Mouse (Mus musculus) liver, postnatal 0 days (tissue): ENCODE data around the gene Fbxw9. TPM values are rescaled to one million over a fixed set of nuclear protein-coding genes. Genes with fewer than 3 reads are reported as not detected.

Experiments
- ATAC-seq: fragments of 200-750 bp; cut with Nextera tagmentation; 2 replicates; pipeline ENCODE4 v1.8.0; 2017; ENCODE audit warnings: mild to moderate bottlenecking, moderate library complexity
- DNase-seq: peaks from one replicate; pipeline ENCODE4 v3.0.0-alpha.2; 2016
- H3K27ac ChIP-seq: fragments of 300-500 bp; sonication (generic); 2 replicates; pipeline ENCODE4 v1.5.1; 2014; ENCODE audit warnings: antibody characterized with exemption, moderate library complexity, mild to moderate bottlenecking, low read depth
- H3K27me3 ChIP-seq: fragments of 300-500 bp; sonication (generic); 2 replicates; pipeline ENCODE4 v1.6.1; 2014; ENCODE audit warnings: low read length, control low read depth, mixed read lengths; ENCODE audit not compliant: insufficient read depth
- H3K36me3 ChIP-seq: fragments of 300-500 bp; sonication (generic); replicated peaks from 2 replicates; pipeline ENCODE4 v1.6.1; 2014; ENCODE audit warnings: mild to moderate bottlenecking, control low read depth, low read length, moderate library complexity, mixed read lengths; ENCODE audit not compliant: insufficient read depth
- H3K4me1 ChIP-seq: fragments of 300-500 bp; sonication (generic); 2 replicates; pipeline ENCODE4 v1.6.1; 2014; ENCODE audit warnings: antibody characterized with exemption, mild to moderate bottlenecking, control low read depth; ENCODE audit not compliant: insufficient read depth
- H3K4me2 ChIP-seq: fragments of 300-500 bp; sonication (generic); 2 replicates; pipeline ENCODE4 v1.6.1; 2014; ENCODE audit warnings: low read depth, mild to moderate bottlenecking, low read length, moderate library complexity, mixed read lengths
- H3K4me3 ChIP-seq: fragments of 300-500 bp; sonication (generic); 2 replicates; pipeline ENCODE4 v1.5.1; 2014; ENCODE audit warnings: low read depth, low read length
- H3K9ac ChIP-seq: fragments of 300-500 bp; sonication (generic); replicated peaks from 2 replicates; pipeline ENCODE4 v1.6.1; 2014; ENCODE audit warnings: mild to moderate bottlenecking, moderate library complexity
- H3K9me3 ChIP-seq: fragments of 300-500 bp; sonication (generic); 2 replicates; pipeline ENCODE4 v1.6.1; 2016; ENCODE audit warnings: mild to moderate bottlenecking, control low read depth, low read length, mixed read lengths
- CTCF ChIP-seq: sonication (generic); IDR thresholded peaks from 2 replicates; pipeline ENCODE4 v1.5.1; 2016; ENCODE audit warnings: antibody characterized with exemption, low read depth
- EP300 ChIP-seq: IDR thresholded peaks from 2 replicates; pipeline ENCODE4 v1.6.1; 2016; ENCODE audit warnings: antibody characterized with exemption, low read depth, mild to moderate bottlenecking
- WGBS: fragments of 180-500 bp; shearing (Covaris S2); extraction: QIAGEN DNeasy Blood & Tissue Kit; methylation state at CpG from one replicate; pipeline ENCODE4 v1.1.7; 2014; ENCODE audit not compliant: insufficient replicate concordance; 5-methylcytosine and 5-hydroxymethylcytosine counted together
- polyA plus RNA-seq: library from polyadenylated mRNA; unstranded; fragments of >200 nt; fragmentation: Nextera tagmentation; extraction: Ambion mirVana; gene quantifications from 2 replicates; pipeline ENCODE4 v1.2.1, GENCODE M21; 2015

Fbxw9 gene
- polyA plus RNA-seq, 1 experiment from 2014 or later, result 14.4 TPM

DNA sequence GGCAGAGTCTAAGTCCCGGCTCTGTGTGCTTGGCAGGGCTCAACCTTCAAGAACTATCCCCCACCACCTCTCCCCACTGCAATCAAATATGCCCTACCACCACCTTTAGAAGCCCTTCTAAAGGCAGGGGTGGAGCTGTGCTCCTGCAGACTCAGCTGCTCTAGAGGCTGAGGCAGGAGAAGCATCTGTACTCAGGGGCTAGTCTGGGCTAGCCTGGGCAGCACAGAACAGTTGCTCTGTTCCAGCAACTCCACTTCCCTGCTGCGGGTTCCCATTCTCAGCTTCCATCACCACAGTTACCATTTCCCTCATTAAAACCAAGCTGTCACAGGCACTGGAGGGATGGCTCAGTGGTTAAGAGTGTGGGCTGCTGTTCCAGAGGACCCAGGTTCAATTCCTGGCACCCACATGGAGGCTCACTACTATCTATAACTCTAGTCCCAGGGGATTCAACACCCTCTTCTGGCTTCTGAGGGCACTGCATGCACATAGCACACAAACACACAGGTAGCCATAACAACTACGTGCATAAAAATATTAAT is 38.3 kb upstream of the Fbxw9 start:
- H3K9ac ChIP-seq, result no peak overlapping the region
- H3K4me1 ChIP-seq, result peaks cover 18% of the 10 kb centered on the region
- DNase-seq, result no peak
- H3K27ac ChIP-seq, result no peak overlapping the region
- no peaks in the 10 kb centered on the region for H3K27me3 ChIP-seq
- TF ChIP-seq EP300, result no peak
- 0 out of 2 replicates have a peak, but pooled peaks have one; percentile 15 for TF ChIP-seq CTCF
- peaks cover 33% of the 10 kb centered on the region for H3K36me3 ChIP-seq
- no peak for ATAC-seq
- H3K4me3 ChIP-seq, result no peak overlapping the region
- no peaks in the 10 kb centered on the region for H3K9me3 ChIP-seq
- WGBS, result 87% methylated on average over 3 of the region's 3 CpGs
- H3K4me2 ChIP-seq, result no peak overlapping the region

DNA sequence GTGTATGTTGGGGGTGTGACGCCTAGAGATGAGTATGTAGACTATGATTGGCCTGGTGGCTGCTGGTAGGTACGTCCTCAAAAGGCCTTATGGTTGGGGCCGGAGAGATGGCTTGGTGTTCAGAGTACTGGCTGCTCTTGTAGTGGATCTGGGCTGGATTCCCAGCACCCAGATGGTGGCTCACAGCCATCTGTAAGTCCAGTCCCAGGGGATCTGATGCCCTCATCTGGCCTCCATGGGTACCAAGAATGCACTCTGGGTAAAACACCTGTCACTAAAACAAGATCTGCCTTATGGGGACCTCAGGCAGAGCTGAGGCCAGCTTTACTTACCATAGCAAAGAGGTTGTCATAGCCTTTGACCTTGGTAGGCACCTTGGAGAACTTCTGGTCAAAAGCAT is 36.0 kb upstream of the Fbxw9 start:
- no peak overlapping the region for H3K4me3 ChIP-seq
- ATAC-seq (no peak), DNase-seq (no peak)
- WGBS, result 96% methylated on average over 3 of the region's 3 CpGs
- H3K36me3 ChIP-seq, result peaks cover 23% of the 10 kb centered on the region
- no peak for TF ChIP-seq EP300
- TF ChIP-seq CTCF, result no peak
- peaks cover 28% of the 10 kb centered on the region for H3K4me1 ChIP-seq
- H3K27me3 ChIP-seq, result no peaks in the 10 kb centered on the region
- H3K4me2 ChIP-seq, result peak overlapping the region; percentile 91; the same call in 1 of the 2 replicates
- no peak overlapping the region for H3K9ac ChIP-seq
- no peak overlapping the region for H3K27ac ChIP-seq
- no peaks in the 10 kb centered on the region for H3K9me3 ChIP-seq

DNA sequence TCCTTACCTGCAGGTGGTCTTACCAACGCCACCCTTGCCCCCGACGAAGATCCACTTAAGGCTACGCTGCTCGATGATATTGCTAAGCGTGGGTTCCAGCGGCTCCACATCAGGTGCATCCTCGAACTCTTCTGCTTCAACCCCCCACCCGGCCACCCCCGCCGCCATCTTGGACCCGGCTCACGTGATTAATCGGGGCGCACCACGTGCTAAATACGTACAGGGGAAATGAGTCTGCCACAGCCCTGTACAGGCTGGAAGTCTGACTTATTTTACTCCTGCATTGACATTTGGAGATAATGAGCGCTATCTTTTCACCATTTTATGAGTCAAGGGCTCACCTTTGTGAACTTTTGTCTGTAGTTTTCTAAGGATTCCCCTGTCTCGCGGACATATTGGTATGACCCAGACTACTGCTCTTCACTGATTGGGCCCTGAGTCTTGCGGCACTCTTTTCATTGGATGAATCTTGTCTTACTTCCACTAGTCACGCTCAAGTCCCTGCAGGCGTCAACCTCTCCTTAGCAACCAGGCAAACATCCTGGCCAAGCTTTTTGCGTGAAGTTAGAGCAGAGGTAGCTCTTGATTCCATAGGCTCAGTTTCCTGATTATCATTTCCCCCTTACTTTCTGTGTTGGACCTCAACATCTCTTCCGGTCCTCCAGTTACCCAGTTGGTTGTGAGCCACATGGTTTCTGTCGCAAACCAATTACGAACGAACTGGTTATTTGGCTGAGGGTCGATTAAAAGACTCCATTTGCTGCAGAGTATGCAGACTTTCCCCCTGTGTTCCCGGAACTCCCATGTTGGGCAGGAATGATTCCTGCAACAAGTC is 34.5 kb upstream of the Fbxw9 start, which contains the start of gene Asna1:
Gene Asna1, minus strand, starts transcription at position 184 of the 835 bp plus-strand sequence.
- TF ChIP-seq CTCF (no peak), EP300 (peak; percentile 80)
- WGBS, result 2% methylated on average over 30 of the region's 30 CpGs
- DNase-seq, result peak; percentile 88
- H3K4me2 ChIP-seq, result peak within 1 kb of the TSS; percentile 91
- ATAC-seq, result peak; percentile 87
- H3K36me3 ChIP-seq, result peaks cover 31% of the 10 kb centered on the region
- H3K27me3 ChIP-seq, result no peaks in the 10 kb centered on the region
- H3K27ac ChIP-seq, result peak within 1 kb of the TSS; percentile 94
- peaks cover 33% of the 10 kb centered on the region for H3K4me1 ChIP-seq
- peak within 1 kb of the TSS; percentile 76 for H3K9ac ChIP-seq
- H3K4me3 ChIP-seq, result peak within 1 kb of the TSS; percentile 95
- H3K9me3 ChIP-seq, result no peaks in the 10 kb centered on the region

DNA sequence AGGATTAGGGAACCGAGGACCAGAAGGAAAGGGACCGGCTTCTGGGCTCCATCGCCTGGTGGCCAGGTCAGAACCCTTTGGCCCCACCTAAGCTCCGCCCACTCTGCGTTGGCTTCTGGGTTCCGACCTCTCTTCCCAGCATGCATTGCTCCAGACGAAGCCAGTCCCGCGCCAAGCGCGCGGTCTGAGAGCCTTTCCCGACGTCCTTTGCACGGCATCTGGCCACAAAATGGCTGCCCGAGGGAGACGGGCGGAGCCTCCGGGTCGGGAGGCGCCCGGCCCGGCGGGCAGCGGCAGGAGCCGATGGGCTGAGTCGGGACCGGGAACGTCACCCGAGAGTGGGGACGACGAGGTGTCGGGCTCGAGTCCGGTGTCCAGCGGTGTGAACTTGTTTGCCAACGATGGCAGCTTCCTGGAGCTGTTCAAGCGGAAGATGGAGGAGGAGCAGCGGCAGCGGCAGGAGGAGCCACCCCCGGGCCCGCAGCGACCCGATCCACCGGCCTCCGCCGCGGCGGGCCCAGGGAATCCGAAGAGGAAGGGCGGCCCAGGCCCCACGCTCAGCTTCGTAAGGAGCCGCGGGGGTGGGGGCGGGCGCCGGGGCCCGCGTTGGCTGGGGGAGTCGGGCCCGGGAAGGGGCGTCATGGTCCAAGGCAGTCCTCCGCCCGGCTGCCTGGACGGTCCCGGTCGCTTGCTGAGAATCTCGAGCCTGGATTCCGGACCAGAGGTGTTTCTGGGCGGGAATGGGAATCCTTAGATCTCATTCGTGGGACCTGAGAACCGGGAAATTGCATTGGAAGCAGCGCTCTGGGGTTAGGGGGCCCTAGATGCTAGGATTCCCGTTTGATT is 33.0 kb upstream of the Fbxw9 start, which contains the start of gene Trir:
Gene Trir, plus strand, starts transcription at position 154 of the 846 bp plus-strand sequence.
- Histone ChIP-seq H3K4me1 (peaks cover 33% of the 10 kb centered on the region), H3K4me2 (peak within 1 kb of the TSS; percentile 91), H3K4me3 (peak within 1 kb of the TSS; percentile 95), H3K9me3 (no peaks in the 10 kb centered on the region), H3K27ac (peak within 1 kb of the TSS; percentile 94), H3K9ac (peak within 1 kb of the TSS; percentile 98), H3K27me3 (no peaks in the 10 kb centered on the region), H3K36me3 (peaks cover 37% of the 10 kb centered on the region)
- 0 out of 2 replicates have a peak, but pooled peaks have one; percentile 20 for TF ChIP-seq CTCF
- peak; percentile 57; the same call in 1 of the 2 replicates for TF ChIP-seq EP300
- DNase-seq (peak; percentile 98), ATAC-seq (peak; percentile 81)
- WGBS, result under 1% methylated on average over 56 of the region's 75 CpGs

DNA sequence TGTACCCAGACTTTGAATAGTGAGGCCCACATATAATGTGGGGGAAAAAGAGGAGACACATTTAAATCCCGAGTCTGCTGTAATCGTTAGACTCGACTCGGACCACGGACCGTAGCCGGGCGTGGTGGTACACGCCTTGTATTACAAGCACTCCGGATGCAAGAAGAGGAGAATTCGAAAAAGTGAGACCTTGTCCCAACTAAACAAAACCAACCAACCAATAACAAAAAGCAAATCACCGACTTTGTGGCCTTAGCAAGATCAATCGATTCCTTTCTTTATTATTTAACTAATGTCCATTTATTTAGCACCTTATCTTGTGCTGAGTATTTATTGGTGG is 32.4 kb upstream of the Fbxw9 start:
- H3K27ac ChIP-seq, result peak overlapping the region; percentile 94
- no peaks in the 10 kb centered on the region for H3K9me3 ChIP-seq
- TF ChIP-seq EP300 (no peak), CTCF (no peak)
- peaks cover 38% of the 10 kb centered on the region for H3K36me3 ChIP-seq
- H3K4me1 ChIP-seq, result peaks cover 33% of the 10 kb centered on the region
- no peaks in the 10 kb centered on the region for H3K27me3 ChIP-seq
- under 1% methylated on average over 13 of the region's 13 CpGs for WGBS
- H3K4me3 ChIP-seq, result peak overlapping the region; percentile 95
- peak overlapping the region; percentile 98 for H3K9ac ChIP-seq
- no peak for ATAC-seq
- peak; percentile 45 for DNase-seq
- peak overlapping the region; percentile 91 for H3K4me2 ChIP-seq

DNA sequence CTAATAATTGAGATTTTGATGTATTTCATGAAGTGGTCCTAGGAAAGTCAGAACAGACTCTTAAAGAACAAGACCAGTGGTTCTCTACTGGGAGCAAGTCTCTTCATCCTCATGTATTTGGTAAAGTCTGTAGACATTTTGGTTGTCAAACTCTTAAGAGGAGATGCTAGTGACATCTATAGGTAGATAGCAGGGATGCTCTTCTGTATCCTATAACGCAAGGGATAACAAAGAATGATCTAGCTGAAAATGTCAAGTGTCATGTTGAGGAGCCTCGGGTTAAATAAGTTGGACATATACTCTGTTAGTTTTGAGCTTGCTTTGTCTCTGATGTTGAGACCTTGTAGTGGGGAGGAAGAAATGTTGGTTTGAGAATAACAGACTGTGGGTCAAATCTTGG is 31.9 kb upstream of the Fbxw9 start:
- no peaks in the 10 kb centered on the region for H3K27me3 ChIP-seq
- peak overlapping the region; percentile 98 for H3K9ac ChIP-seq
- ATAC-seq (no peak), DNase-seq (no peak)
- H3K36me3 ChIP-seq, result peaks cover 42% of the 10 kb centered on the region
- peaks cover 33% of the 10 kb centered on the region for H3K4me1 ChIP-seq
- no peak for TF ChIP-seq EP300
- no peak for TF ChIP-seq CTCF
- peak overlapping the region; percentile 95 for H3K4me3 ChIP-seq
- H3K4me2 ChIP-seq, result peak overlapping the region; percentile 91
- H3K9me3 ChIP-seq, result no peaks in the 10 kb centered on the region
- 17% methylated on average over 2 of the region's 2 CpGs for WGBS
- peak overlapping the region; percentile 94; the same call in 1 of the 2 replicates for H3K27ac ChIP-seq
